Mouse (Mus musculus): ENCODE measurements at regions not wholly inside any gene's neighbourhood (a gene's known extent, or its start where the extent isn't known, plus 50 kb on each side); places are given as distances from the start of the nearest gene placed in this dataset.

- no peak overlapping the region for H3K4me3 ChIP-seq (ENCODE audit: control insufficient read depth, low read depth, low read length)
- no peaks in the 10 kb centered on the region for H3K4me1 ChIP-seq (ENCODE audit: control insufficient read depth, insufficient read depth, low read length)
- no peak for TF ChIP-seq CTCF (IDR thresholded peaks at IDR 0.05; ENCODE audit: control insufficient read depth, insufficient read depth, insufficient replicate concordance, low read depth, low read length)
- TF ChIP-seq POLR2A (IDR thresholded peaks at IDR 0.05; ENCODE audit: control insufficient read depth, low read depth, low read length): no peak
- H3K27ac ChIP-seq (ENCODE audit: control insufficient read depth, insufficient read depth, low read depth, low read length): no peak overlapping the region
- H3K36me3 ChIP-seq (ENCODE audit: control insufficient read depth, insufficient read depth, low read length): no peaks in the 10 kb centered on the region
- H3K27me3 ChIP-seq (ENCODE audit: control insufficient read depth, insufficient read depth, low read length): no peaks in the 10 kb centered on the region
These were observed 117.5 kb upstream of the Jag1 start for GRCm38 (mm10) chr2:137233936-137234335.

GRCm38 (mm10) chr2:137231161-137231560 is 114.7 kb upstream of the Jag1 start:
- H3K4me1 ChIP-seq (ENCODE audit: control insufficient read depth, insufficient read depth, low read length): no peaks in the 10 kb centered on the region
- H3K4me3 ChIP-seq (ENCODE audit: control insufficient read depth, low read depth, low read length): no peak overlapping the region
- no peak overlapping the region for H3K27ac ChIP-seq (ENCODE audit: control insufficient read depth, insufficient read depth, low read depth, low read length)
- H3K27me3 ChIP-seq (ENCODE audit: control insufficient read depth, insufficient read depth, low read length): no peaks in the 10 kb centered on the region
- H3K36me3 ChIP-seq (ENCODE audit: control insufficient read depth, insufficient read depth, low read length): no peaks in the 10 kb centered on the region
- no peak for TF ChIP-seq CTCF (IDR thresholded peaks at IDR 0.05; ENCODE audit: control insufficient read depth, insufficient read depth, insufficient replicate concordance, low read depth, low read length)
- TF ChIP-seq POLR2A (IDR thresholded peaks at IDR 0.05; ENCODE audit: control insufficient read depth, low read depth, low read length): no peak

DNA sequence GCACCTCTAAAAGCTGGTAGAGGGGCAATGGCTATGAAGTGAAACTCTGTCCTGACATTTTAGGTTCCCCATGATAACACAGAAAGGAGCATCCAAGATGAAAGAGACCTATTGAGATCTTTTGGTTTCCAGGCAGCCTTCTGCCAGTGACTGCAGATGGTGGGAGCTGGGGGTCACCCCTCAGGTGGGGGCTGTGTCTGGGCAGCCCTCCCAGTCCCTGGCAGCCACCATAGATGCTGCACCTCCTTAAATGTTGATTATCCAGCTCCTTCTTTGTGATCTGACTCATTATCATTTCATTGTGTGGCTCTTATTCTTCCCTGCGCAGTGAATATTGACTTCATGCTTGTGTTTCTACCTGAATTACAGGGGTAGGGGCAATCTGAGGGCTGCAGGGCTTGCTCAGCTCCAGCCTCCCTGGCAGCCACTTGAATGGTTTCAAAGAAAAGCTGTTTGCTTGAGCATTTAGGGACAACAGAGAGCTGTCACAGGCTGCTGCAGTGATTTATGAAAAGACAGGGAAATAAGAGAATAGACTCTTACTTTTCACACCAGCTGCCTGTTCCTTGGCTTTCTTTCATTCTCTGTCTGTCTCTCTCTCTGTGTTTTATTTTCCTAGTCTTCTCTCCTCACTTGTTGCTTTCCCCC is 113.1 kb upstream of the Jag1 start:
- no peak overlapping the region for H3K27ac ChIP-seq (ENCODE audit: control insufficient read depth, insufficient read depth, low read depth, low read length)
- H3K27me3 ChIP-seq (ENCODE audit: control insufficient read depth, insufficient read depth, low read length): no peaks in the 10 kb centered on the region
- H3K36me3 ChIP-seq (ENCODE audit: control insufficient read depth, insufficient read depth, low read length): no peaks in the 10 kb centered on the region
- no peak for TF ChIP-seq CTCF (IDR thresholded peaks at IDR 0.05; ENCODE audit: control insufficient read depth, insufficient read depth, insufficient replicate concordance, low read depth, low read length)
- no peak for TF ChIP-seq POLR2A (IDR thresholded peaks at IDR 0.05; ENCODE audit: control insufficient read depth, low read depth, low read length)
- H3K4me1 ChIP-seq (ENCODE audit: control insufficient read depth, insufficient read depth, low read length): no peaks in the 10 kb centered on the region
- no peak overlapping the region for H3K4me3 ChIP-seq (ENCODE audit: control insufficient read depth, low read depth, low read length)

DNA sequence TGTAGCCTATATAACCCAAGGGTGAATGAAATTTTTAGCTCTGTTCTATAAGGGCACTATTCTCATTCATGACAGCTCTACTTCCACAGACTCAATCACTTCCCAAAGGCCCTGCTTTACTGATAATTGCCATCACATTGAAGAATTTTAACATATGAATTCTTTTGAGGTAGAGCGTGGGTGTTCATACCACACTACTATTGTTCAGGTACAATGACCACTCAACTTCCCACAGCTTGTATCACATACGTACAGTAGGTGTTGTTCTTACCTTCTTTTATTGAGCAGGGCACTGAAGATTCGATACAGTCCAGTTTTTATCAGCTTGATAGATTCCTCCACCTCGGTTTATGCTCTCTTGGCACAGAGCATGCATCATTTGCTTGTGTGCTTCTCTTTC is 111.1 kb upstream of the Jag1 start:
- no peak overlapping the region for H3K4me3 ChIP-seq (ENCODE audit: control insufficient read depth, low read depth, low read length)
- H3K4me1 ChIP-seq (ENCODE audit: control insufficient read depth, insufficient read depth, low read length): no peaks in the 10 kb centered on the region
- H3K27me3 ChIP-seq (ENCODE audit: control insufficient read depth, insufficient read depth, low read length): no peaks in the 10 kb centered on the region
- no peaks in the 10 kb centered on the region for H3K36me3 ChIP-seq (ENCODE audit: control insufficient read depth, insufficient read depth, low read length)
- TF ChIP-seq CTCF (IDR thresholded peaks at IDR 0.05; ENCODE audit: control insufficient read depth, insufficient read depth, insufficient replicate concordance, low read depth, low read length) (no peak), POLR2A (IDR thresholded peaks at IDR 0.05; ENCODE audit: control insufficient read depth, low read depth, low read length) (no peak)
- H3K27ac ChIP-seq (ENCODE audit: control insufficient read depth, insufficient read depth, low read depth, low read length): no peak overlapping the region

DNA sequence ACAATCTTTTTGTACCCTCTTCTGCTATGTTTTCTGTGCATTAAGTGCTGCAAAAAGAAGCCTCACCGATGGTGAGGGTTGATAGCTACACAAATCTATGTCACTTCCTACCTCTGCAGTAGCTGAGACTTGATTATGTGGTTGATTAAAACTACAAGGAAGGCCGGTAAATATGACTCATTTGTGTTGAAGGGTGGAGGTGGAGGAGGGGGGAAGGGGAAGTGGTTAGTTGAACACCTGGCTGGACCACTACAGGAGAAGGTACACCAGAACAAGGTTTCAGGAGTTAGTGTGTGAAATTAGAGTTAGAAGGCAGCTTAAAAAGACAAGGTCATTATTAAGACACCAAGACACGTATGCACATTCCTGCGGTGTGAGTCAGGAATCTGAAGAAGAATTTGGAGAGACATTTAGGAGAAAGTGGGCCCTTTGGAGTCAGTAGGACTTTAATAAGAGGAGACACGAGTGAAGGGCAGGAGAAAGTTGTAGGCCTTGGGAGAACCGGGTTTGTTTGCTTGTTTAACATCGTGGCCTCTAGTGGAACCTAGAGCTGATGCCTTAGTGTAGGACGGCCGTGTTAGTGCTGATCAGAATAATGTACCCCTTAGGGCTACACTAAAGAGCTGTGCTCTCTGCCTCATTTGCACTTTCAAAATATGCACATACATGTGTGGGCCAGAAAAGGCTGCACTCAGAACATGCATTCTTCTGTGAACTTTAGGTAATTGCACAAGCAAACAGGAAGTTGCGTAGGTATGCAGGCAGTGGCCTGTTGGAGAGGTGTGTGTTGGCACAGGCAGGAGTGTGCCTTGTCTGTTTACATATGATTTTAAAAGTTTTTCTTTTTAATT is 108.5 kb upstream of the Jag1 start:
- Histone ChIP-seq H3K4me3 (ENCODE audit: control insufficient read depth, low read depth, low read length) (no peak overlapping the region), H3K27me3 (ENCODE audit: control insufficient read depth, insufficient read depth, low read length) (no peaks in the 10 kb centered on the region), H3K36me3 (ENCODE audit: control insufficient read depth, insufficient read depth, low read length) (no peaks in the 10 kb centered on the region), H3K27ac (ENCODE audit: control insufficient read depth, insufficient read depth, low read depth, low read length) (no peak overlapping the region), H3K4me1 (ENCODE audit: control insufficient read depth, insufficient read depth, low read length) (no peaks in the 10 kb centered on the region)
- no peak for TF ChIP-seq CTCF (IDR thresholded peaks at IDR 0.05; ENCODE audit: control insufficient read depth, insufficient read depth, insufficient replicate concordance, low read depth, low read length)

DNA sequence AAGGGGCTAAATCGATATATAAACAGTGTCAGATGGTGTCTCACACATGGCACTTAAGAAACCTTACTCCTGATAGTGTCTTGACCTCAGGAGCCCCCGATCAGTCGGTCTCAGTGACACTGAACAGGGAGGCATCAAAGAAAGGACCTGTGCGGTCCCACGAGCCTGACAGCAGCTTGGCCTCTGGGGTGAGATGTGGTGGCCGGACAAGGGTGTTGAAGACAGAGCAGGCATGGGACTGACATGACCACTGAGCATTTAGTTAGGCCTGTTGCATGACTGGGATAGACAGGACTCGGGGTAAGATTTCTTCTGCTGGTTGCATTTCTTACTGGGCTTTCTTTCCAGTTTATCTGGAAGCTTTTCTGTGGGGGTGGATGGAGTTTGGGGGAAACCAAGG is 99.3 kb upstream of the Jag1 start:
- H3K27me3 ChIP-seq (ENCODE audit: control insufficient read depth, insufficient read depth, low read length): no peaks in the 10 kb centered on the region
- H3K36me3 ChIP-seq (ENCODE audit: control insufficient read depth, insufficient read depth, low read length): no peaks in the 10 kb centered on the region
- TF ChIP-seq POLR2A (IDR thresholded peaks at IDR 0.05; ENCODE audit: control insufficient read depth, low read depth, low read length): no peak
- H3K4me1 ChIP-seq (ENCODE audit: control insufficient read depth, insufficient read depth, low read length): no peaks in the 10 kb centered on the region
- H3K27ac ChIP-seq (ENCODE audit: control insufficient read depth, insufficient read depth, low read depth, low read length): no peak overlapping the region
- no peak overlapping the region for H3K4me3 ChIP-seq (ENCODE audit: control insufficient read depth, low read depth, low read length)

DNA sequence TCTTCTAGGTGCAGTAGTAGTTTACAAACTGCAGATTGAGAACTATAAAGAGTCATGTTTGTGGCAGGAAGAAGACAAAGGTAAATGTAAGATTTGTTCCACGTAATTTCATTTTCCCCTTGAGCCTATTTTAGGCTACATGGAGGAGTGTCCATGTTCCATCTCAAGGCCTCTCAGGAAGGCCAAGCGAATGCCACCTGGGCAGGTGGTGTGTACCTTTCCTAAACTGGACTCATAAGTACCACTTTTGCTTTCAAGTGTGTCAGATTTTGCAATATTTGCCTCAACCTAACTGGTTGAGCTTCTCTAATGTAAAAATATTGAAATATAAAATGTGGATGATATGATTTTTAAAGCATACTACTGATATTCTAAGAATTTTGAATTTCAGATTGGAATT is 91.4 kb upstream of the Jag1 start:
- TF ChIP-seq POLR2A (IDR thresholded peaks at IDR 0.05; ENCODE audit: control insufficient read depth, low read depth, low read length) (no peak), CTCF (IDR thresholded peaks at IDR 0.05; ENCODE audit: control insufficient read depth, insufficient read depth, insufficient replicate concordance, low read depth, low read length) (no peak)

More for the DNA sequence above, 91.4 kb upstream of the Jag1 start:
- no peaks in the 10 kb centered on the region for H3K27me3 ChIP-seq (ENCODE audit: control insufficient read depth, insufficient read depth, low read length)
- no peaks in the 10 kb centered on the region for H3K36me3 ChIP-seq (ENCODE audit: control insufficient read depth, insufficient read depth, low read length)
- no peak overlapping the region for H3K4me3 ChIP-seq (ENCODE audit: control insufficient read depth, low read depth, low read length)
- H3K4me1 ChIP-seq (ENCODE audit: control insufficient read depth, insufficient read depth, low read length): no peaks in the 10 kb centered on the region
- H3K27ac ChIP-seq (ENCODE audit: control insufficient read depth, insufficient read depth, low read depth, low read length): no peak overlapping the region
